Mouse (Mus musculus): Measurements from ENCODE around the gene Bcam. TPM values are rescaled to one million over a fixed set of nuclear protein-coding genes. Genes with fewer than 3 reads are reported as not detected.
A peak's percentile ranks its signal among the peaks of the same experiment; 100 is the strongest.

Bcam gene
- total RNA-seq, 2 experiments from 2014 or later, result not detected

GRCm38 (mm10) chr7:19789904-19790347 is 19.1 kb upstream of the Bcam start:
- ATAC-seq (replicated peaks; ENCODE audit: poor library complexity), result peak; percentile 93

GRCm38 (mm10) chr7:19785874-19786458 is 15.2 kb upstream of the Bcam start:
- no peak for ATAC-seq (replicated peaks; ENCODE audit: poor library complexity)

- peak; percentile 57; the same call in 1 of the 2 replicates for ATAC-seq (replicated peaks; ENCODE audit: poor library complexity)
These were observed 14.1 kb upstream of the Bcam start for GRCm38 (mm10) chr7:19784764-19785535.

GRCm38 (mm10) chr7:19783630-19784029 is 12.8 kb upstream of the Bcam start:
- ATAC-seq (replicated peaks; ENCODE audit: poor library complexity), result no peak

GRCm38 (mm10) chr7:19782645-19783044 is 11.8 kb upstream of the Bcam start:
- ATAC-seq (replicated peaks; ENCODE audit: poor library complexity), result peak; percentile 63

GRCm38 (mm10) chr7:19781741-19782140 is 10.9 kb upstream of the Bcam start:
- ATAC-seq (replicated peaks; ENCODE audit: poor library complexity), result no peak

- ATAC-seq (replicated peaks; ENCODE audit: poor library complexity), result 0 out of 2 replicates have a peak, but pooled peaks have one; percentile 21
These were observed 9.1 kb upstream of the Bcam start for GRCm38 (mm10) chr7:19779903-19780302.

GRCm38 (mm10) chr7:19778645-19779044 is 7.8 kb upstream of the Bcam start:
- no peak for ATAC-seq (replicated peaks; ENCODE audit: poor library complexity)

- no peak for ATAC-seq (replicated peaks; ENCODE audit: poor library complexity)
These were observed 6.4 kb upstream of the Bcam start for GRCm38 (mm10) chr7:19777049-19777723.

GRCm38 (mm10) chr7:19771682-19772081 is 866 bp upstream of the Bcam start:
- no peak for ATAC-seq (replicated peaks; ENCODE audit: poor library complexity)

- peak; percentile 74 for ATAC-seq (replicated peaks; ENCODE audit: poor library complexity)
These were observed 451 bp downstream of the Bcam start for GRCm38 (mm10) chr7:19770375-19770754.

- no peak for ATAC-seq (replicated peaks; ENCODE audit: poor library complexity)
These were observed 1.1 kb downstream of the Bcam start for GRCm38 (mm10) chr7:19769434-19770374.

GRCm38 (mm10) chr7:19769001-19769400 is 1.8 kb downstream of the Bcam start:
- no peak for ATAC-seq (replicated peaks; ENCODE audit: poor library complexity)

GRCm38 (mm10) chr7:19768251-19768650 is 2.6 kb downstream of the Bcam start:
- ATAC-seq (replicated peaks; ENCODE audit: poor library complexity), result no peak

- ATAC-seq (replicated peaks; ENCODE audit: poor library complexity), result no peak
These were observed 6.2 kb downstream of the Bcam start for GRCm38 (mm10) chr7:19764581-19764980.

GRCm38 (mm10) chr7:19763829-19764477 is 6.9 kb downstream of the Bcam start:
- ATAC-seq (replicated peaks; ENCODE audit: poor library complexity), result peak; percentile 60; the same call in 1 of the 2 replicates

- ATAC-seq (replicated peaks; ENCODE audit: poor library complexity), result no peak
These were observed 8.5 kb downstream of the Bcam start for GRCm38 (mm10) chr7:19762283-19762682.

- no peak for ATAC-seq (replicated peaks; ENCODE audit: poor library complexity)
These were observed 10.8 kb downstream of the Bcam start for GRCm38 (mm10) chr7:19760021-19760420.

GRCm38 (mm10) chr7:19758623-19759022 is 12.2 kb downstream of the Bcam start:
- ATAC-seq (replicated peaks; ENCODE audit: poor library complexity), result no peak
